Mouse (Mus musculus): Measurements from ENCODE around the gene Cd33.

DNA sequence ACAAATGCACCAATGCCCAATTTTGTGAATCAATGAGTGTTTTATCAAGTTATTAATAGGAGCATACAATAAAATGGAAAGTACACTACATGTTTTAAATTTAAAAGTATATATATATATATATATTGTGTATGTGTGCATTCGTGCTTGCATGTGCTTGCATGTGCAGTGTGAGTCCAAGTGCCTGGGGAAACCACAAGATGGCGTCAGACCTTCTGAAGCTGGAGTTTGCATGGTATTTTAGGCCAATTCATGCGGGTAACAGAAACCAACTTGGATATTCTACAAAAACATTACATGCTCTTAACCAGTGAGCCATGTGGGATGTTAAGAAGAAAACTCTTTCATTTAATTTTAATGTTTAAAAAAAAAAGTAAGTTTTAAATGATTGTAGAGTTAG lies 18.9 kb downstream of the Cd33 start:
- TF ChIP-seq EP300 (IDR thresholded peaks at IDR 0.05) (no peak), CTCF (IDR thresholded peaks at IDR 0.05) (peak; percentile 35)
